Mouse (Mus musculus): ENCODE measurements around the gene Dusp2.

- TF ChIP-seq CTCF (IDR thresholded peaks at IDR 0.05), result no peak
- no peak for TF ChIP-seq EP300 (IDR thresholded peaks at IDR 0.05)
Measured at GRCm38 (mm10) chr2:127332807-127333570, 3.0 kb upstream of the Dusp2 start.
